Mouse (Mus musculus) lung, embryonic 16.5 days (tissue): Measurements from ENCODE around the gene Tbpl2. TPM values are rescaled to one million over a fixed set of nuclear protein-coding genes. Genes with fewer than 3 reads are reported as not detected.

ENCODE experiments used
- ATAC-seq: fragments of 200-750 bp; cut with Nextera tagmentation; 2 replicates; pipeline ENCODE4 v1.8.0; 2017; ENCODE audit warnings: low read depth, mild to moderate bottlenecking, moderate library complexity
- H3K27ac ChIP-seq: fragments of 300-500 bp; sonication (generic); 2 replicates; pipeline ENCODE4 v1.5.1; 2014; ENCODE audit warnings: mild to moderate bottlenecking, control low read depth, low read length
- H3K27me3 ChIP-seq: fragments of 300-500 bp; sonication (generic); 2 replicates; pipeline ENCODE4 v1.6.1; 2014; ENCODE audit warnings: low read depth, low read length, mixed read lengths; ENCODE audit not compliant: control insufficient read depth, insufficient read depth
- H3K36me3 ChIP-seq: fragments of 300-500 bp; sonication (generic); 2 replicates; pipeline ENCODE4 v1.6.1; 2014; ENCODE audit warnings: low read length; ENCODE audit not compliant: control insufficient read depth, insufficient read depth
- H3K4me1 ChIP-seq: fragments of 300-500 bp; sonication (generic); replicated peaks from 2 replicates; pipeline ENCODE4 v1.6.1; 2014; ENCODE audit warnings: low read length, mixed read lengths; ENCODE audit not compliant: control insufficient read depth, insufficient read depth
- H3K4me2 ChIP-seq: fragments of 300-500 bp; sonication (generic); 2 replicates; pipeline ENCODE4 v1.6.1; 2014; ENCODE audit warnings: low read depth, low read length, control low read depth
- H3K4me3 ChIP-seq: fragments of 300-500 bp; sonication (generic); 2 replicates; pipeline ENCODE4 v1.5.1; 2014; ENCODE audit warnings: mild to moderate bottlenecking, low read length, control low read depth
- H3K9ac ChIP-seq: fragments of 300-500 bp; sonication (generic); 2 replicates; pipeline ENCODE4 v1.6.1; 2014; ENCODE audit warnings: low read length, control low read depth
- H3K9me3 ChIP-seq: fragments of 300-500 bp; sonication (generic); 2 replicates; pipeline ENCODE4 v1.6.1; 2016; ENCODE audit warnings: low read length; ENCODE audit not compliant: control insufficient read depth
- WGBS: fragments of 180-500 bp; shearing (Covaris S2); extraction: QIAGEN DNeasy Blood & Tissue Kit; methylation state at CpG from one replicate; pipeline ENCODE4 v1.1.7; 2014; 5-methylcytosine and 5-hydroxymethylcytosine counted together
- polyA plus RNA-seq: library from polyadenylated mRNA; unstranded; fragments of >200 nt; fragmentation: Nextera tagmentation; extraction: Ambion mirVana; gene quantifications from 2 replicates; pipeline ENCODE4 v1.2.1, GENCODE M21; 2015

The Tbpl2 gene
- polyA plus RNA-seq, 1 experiment from 2014 or later = not detected

- WGBS = 57% methylated on average over 6 of the region's 6 CpGs
- Histone ChIP-seq H3K9ac (no peak overlapping the region; the same call in 1 of the 2 replicates), H3K36me3 (no peaks in the 10 kb centered on the region), H3K27ac (no peak overlapping the region), H3K9me3 (no peaks in the 10 kb centered on the region), H3K4me1 (no peaks in the 10 kb centered on the region), H3K4me2 (peak overlapping the region; percentile 50), H3K4me3 (peak overlapping the region; percentile 32), H3K27me3 (no peaks in the 10 kb centered on the region)
- ATAC-seq = no peak
Observed at GRCm38 (mm10) chr2:24047551-24048479, 48.6 kb downstream of the Tbpl2 start.

- no peak for ATAC-seq
- no peak overlapping the region for H3K9ac ChIP-seq
- WGBS = 50% methylated on average over 1 of the region's 1 CpGs
- H3K27ac ChIP-seq = no peak overlapping the region
- H3K36me3 ChIP-seq = no peaks in the 10 kb centered on the region
- no peak overlapping the region for H3K4me2 ChIP-seq
- H3K4me3 ChIP-seq = no peak overlapping the region
- H3K27me3 ChIP-seq = no peaks in the 10 kb centered on the region
- H3K4me1 ChIP-seq = no peaks in the 10 kb centered on the region
- no peaks in the 10 kb centered on the region for H3K9me3 ChIP-seq
Observed at GRCm38 (mm10) chr2:24042901-24043300, 53.5 kb downstream of the Tbpl2 start.

GRCm38 (mm10) chr2:24040531-24040930 is 55.9 kb downstream of the Tbpl2 start:
- Histone ChIP-seq H3K4me1 (no peaks in the 10 kb centered on the region), H3K4me3 (no peak overlapping the region), H3K9ac (no peak overlapping the region), H3K27ac (no peak overlapping the region), H3K36me3 (no peaks in the 10 kb centered on the region), H3K27me3 (no peaks in the 10 kb centered on the region), H3K4me2 (no peak overlapping the region), H3K9me3 (no peaks in the 10 kb centered on the region)
- ATAC-seq = no peak
- WGBS = 77% methylated on average over 1 of the region's 1 CpGs

Other genes with a start within 250 kb of the Tbpl2 start
- gene Hnmt, start 47.2 kb downstream of the Tbpl2 start, polyA plus RNA-seq = 1.2 and 1.3 TPM in 2 replicates
- not detected in 2 replicates for gene Il1f8, start 56.6 kb upstream of the Tbpl2 start, polyA plus RNA-seq
- 0.21 TPM in 1 of 2 replicates, not detected in the other for gene Il1f9, start 89.9 kb upstream of the Tbpl2 start, polyA plus RNA-seq
- not detected in 2 replicates for gene Il1f6, start 118.8 kb upstream of the Tbpl2 start, polyA plus RNA-seq
- gene Il1f5, start 180.4 kb upstream of the Tbpl2 start, polyA plus RNA-seq = 0.34 TPM in 1 of 2 replicates, not detected in the other
- gene Il1f10, start 194.6 kb upstream of the Tbpl2 start, polyA plus RNA-seq = not detected in 2 replicates
- gene Il1rn, start 240.3 kb upstream of the Tbpl2 start, polyA plus RNA-seq = 0.19 and 1.0 TPM in 2 replicates